Mouse (Mus musculus) kidney, adult 8-10 months (tissue): ENCODE results near the gene Gm48552.

Source experiments
- DNase-seq, 2 experiments: peaks; one replicate each; pipeline ENCODE4 v3.0.0; 2022

Gene Gm48552

DNA sequence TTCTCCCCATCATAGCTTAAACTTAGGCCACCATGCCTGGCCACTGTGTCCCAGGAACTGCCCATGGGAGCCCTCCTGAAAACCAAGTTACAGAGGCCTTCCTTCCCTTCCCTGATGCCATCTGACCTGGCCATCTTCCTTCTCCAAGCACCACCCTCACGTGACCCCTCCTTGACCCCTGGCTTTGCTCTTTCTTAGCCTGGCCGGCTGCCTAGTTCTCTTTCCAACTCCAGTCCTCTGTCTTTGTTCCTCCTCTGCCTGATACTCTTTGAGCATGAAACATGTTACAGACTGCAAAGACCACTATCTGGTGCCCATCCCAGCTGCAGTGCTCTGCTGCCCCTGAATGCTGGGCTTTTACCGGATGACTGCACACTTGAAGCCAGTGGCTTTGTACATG lies 568 bp downstream of the Gm48552 start:
- DNase-seq, result peak; percentile 69 to 75

DNA sequence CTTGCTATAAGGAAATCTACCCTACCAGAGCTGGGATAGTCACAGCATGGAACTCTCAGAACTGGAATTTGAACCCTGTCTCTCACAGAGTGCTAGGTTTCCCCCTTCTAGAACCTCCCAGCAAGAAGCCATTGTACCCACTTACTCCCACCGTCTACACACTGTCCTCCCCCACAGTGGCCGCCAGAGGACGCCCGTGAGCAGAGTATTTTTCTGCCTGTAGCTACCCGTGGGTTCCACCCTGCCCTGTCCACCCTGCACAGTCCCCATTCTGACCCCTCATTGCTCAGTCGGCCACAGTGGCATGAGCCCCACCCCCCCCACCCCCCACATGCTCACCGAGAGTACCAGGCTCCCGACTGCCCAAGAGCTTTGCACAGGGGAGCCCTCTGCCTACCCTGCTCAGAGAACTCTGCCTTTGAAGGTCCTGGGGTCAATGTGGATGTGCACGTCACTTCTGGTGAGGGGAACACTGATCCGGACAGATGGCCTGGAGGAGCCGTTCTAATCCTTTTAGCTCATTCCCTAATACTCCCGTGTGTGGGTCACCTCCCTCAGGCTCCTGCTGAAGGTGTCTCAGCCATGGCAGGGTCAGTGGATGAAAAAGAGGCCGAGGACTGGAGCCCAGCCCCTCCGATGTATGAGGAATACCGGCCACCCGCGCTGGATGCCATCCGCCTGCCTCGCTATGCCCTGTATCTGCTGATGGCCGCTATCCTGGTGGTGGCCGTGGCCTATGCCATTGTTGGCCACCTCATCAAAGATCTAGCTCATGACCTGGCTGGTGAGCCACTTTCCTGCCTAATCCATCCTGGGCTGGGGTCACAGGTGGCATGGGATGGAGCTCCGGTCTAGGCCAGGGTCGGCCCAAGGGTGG lies 1.2 kb downstream of the Gm48552 start:
- DNase-seq, result peak in 1 of 2 experiments; percentile 78

DNA sequence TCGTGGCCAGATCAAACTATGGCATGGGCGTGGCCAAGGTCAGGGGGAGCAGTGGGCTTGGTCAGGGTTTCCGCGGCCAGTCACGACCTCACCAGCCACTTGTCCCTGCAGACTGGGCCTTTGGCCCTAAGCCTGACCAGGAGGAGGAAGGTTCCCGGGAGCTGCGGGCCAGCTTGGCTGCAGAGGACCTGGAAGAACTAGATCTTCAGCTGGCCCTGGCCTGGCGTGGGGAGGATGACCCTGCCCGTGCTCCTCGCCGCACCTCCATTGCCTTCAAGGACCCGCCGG lies 1.8 kb downstream of the Gm48552 start:
- DNase-seq, result no peak

DNA sequence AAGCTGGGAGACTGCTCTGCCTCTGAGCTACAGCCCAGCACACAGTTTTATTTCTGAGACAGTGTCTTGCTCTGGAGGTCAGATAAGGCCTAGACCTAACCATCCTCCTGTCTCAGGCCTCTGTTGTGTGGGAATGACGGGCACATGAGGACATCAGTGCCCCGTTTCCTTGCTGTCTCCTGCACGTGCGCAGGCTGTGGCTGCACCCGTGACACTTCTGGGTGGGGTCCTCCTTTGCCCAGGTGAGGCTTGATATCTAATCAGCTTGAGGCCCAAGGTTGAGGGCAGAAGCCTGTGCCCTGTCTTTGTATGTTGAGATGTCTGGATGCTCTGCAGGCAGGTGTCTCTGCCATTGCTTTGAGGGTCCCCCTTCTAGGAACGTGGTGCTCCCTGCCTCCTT lies 3.5 kb downstream of the Gm48552 start:
- no peak for DNase-seq

DNA sequence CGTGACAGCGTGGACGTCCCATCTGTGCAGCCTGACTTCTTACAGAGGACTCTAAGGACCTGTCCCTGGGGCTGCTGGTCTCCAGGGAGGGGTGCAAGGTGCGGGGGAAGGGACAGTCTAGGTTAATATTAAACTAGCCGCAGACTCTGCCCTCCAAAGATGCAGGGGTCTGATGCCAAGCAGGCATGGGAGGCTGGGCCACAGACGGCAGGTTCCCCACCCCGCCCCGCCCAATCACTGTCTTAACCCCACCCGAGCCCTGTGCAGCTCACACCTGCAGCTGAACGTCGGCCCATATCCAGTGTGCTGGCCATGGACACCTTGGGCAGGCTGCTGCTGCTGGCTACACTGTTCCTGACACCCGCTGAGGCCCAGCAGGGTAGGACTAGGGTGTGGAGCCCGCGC lies 4.0 kb downstream of the Gm48552 start, which contains the start of gene Smim24:
Smim24 (plus strand) TSS at position 271 of the 405 bp plus-strand sequence.
- peak; percentile 78 to 87 for DNase-seq

DNA sequence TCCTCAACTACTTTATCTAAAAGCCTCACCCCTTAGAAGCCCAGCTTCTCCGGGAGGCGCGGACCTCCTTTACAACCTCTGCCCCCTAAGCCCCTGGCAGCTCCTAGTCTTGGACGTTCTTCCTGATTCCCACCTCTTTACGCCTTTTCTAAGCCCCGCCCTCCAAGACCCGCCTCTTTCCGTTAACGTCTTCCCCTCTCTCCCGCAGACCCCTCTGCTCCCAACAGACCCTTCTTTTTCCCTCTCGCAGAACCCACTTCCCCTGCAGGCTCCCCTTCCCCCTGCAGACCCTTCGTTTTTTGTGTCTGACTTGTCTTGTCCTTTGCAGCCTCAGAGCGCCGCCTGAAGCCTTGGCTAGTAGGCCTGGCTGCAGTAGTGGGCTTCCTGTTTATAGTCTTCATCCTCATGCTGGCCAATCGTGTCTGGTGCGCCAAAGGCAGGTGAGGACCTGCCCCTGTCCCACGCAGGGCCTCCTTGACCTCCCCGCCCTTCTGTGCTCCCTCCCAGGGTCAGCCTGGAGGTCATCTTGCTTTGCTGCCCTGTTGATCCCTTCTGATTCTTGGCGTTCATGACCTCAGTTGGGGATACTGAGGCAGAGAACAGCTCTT lies 4.8 kb downstream of the Gm48552 start:
- peak in 1 of 2 experiments; percentile 47 for DNase-seq

DNA sequence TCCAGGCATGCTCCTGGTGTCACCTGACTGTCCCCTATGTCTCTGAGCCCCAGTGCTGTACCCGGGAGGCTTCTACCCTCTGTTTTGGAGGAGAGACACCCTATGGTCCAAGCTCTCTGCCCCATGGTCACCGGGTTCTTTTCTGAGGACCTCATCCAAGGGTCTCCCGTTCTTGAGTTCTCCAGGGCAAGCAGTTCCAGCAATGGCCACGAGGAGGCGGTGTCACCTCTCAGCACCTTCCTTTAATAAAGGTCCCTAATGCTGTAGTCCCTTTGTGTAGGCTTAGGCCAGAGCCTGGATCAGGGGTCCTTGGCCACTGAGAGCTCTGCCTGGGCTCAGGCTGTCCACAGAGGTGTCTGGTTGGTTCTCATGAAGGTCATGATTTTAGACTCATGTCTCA lies 6.3 kb downstream of the Gm48552 start:
- peak in 1 of 2 experiments; percentile 81 for DNase-seq

DNA sequence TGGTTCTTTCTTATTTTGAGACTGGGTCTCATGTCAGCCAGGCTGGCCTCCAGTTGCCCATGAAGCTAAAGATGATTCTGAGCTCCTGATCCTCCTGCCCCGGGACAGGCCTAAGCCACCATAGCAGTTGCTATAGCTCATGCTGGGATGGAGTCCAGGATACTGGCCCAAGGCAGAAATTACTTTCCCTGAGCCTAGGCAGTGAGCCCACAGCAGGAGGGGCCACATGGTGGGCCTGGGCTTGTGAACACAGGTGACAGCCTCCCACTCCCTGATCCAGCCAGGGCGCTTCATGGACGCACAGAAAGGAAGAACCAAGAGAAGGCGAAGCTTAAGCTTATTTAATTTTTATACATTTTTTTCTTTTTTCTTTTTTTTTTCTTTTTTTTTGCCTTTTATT lies 7.1 kb downstream of the Gm48552 start:
- DNase-seq, result no peak

DNA sequence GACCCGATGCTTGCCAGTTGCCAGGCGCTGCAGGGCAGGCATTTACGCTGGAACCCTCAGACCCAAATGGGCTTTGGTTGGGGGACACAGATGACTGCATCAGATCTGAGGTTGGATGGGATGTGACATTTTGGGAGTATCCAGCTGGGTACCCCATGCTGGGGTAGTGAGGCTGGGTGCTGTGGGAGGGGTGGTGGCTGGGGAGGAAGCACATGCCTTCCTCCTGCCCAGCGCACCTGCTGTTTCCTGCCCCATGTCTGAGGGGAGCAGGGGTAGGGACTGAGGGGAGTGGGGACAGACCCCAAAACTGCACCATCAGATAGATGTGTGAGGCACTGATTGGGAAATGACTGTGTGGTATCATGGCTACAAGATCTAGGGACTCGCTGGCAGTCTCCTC lies 7.9 kb downstream of the Gm48552 start:
- DNase-seq, result no peak

DNA sequence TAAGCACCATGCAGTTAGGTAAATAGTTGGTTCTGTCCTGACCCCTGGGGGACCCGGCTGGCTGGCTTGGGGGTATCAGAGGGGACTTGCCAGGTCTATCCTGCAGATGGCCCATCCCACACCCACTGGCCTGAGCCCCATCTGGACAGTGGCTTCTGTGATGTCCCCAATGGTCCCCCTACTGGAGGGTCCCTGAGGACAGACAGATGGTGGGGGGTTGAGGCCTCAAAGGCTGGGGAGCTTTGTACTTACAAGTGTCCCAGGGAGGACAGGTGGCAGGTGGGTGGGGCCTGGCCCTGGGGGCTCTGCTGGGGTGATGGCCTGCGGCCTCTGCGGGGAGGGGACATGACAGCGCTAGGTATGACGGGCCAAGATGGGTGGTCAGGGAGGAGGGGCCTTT lies 10.5 kb downstream of the Gm48552 start:
- no peak for DNase-seq

DNA sequence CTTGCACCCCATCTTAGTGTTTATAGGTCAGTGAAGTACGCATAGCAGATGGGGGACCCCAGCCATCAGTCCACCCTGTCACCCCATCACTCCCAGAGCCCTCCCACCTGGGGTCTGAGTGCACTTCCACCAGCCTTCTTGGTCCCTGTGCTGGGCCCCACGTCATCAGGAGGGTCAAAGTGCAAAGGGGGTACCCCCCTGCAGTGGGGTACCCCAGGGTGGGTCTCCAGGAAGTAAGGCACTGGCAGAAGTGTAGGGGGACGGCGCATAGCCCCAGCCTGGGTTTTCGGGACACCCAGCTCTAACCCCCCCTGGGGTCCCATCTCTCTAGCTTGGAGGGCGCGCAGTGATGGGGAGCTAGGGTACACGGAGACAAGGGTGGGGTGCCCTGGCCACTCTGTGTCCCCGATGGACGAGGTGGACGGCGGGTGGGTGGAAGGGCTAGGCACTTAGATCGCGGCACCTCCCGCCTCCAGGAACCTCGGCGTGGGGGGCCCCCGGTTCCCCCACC lies 11.0 kb downstream of the Gm48552 start:
- DNase-seq, result no peak

DNA sequence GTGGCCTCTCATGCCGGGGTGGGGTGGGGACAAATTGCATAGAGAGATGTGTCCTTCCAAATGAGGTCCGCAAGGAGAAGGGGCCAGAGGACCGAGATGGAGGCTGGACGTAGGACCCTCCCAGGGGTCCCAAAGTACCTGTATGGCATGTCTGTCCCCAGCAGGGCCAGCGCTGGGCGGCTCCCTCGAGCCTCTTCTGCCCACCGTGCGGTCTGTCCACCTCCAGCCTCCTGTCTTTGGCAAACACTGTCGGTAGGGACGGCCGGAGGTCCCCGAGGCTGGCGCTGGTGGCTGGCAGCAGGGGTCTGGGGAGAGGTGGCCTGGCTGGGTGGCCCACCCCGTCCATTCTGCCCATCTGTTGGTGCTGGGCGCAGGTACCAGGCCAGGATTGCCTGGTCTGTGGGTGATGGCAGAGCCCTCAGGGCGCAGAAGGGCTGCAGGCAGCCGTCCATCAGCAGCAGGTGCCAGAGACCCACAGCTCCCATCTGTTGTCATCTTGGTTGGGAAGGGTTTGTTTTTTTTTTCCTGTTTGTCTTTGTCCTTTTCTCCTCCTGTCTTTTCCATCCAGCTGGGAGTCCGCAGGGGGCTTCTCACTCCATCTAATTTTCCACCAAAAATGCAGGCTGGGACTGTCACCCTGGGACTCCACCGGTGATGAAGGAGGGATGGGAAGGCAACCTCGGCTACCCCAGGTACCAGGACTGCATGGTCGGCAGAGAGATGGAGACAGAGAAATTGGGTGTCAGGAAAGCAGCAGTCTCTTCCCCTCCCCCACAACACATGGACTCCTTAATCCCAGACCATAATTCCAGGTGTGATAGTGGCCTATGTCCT lies 11.8 kb downstream of the Gm48552 start:
- no peak for DNase-seq

DNA sequence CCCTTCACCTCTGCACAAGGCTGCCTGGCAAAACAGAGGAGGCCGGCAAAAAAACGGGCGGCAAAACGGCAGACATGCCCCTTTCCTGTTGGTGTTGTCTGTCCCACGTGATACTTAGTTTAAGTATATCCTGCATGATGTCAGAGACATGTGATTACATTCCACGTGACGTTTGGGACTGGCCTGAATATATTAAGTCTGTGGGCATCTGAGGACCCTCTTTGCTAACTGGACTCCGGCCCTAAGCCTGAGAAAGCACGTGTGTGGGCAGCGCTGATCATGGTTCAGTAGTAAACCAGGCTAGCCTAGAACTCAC lies 12.4 kb downstream of the Gm48552 start:
- no peak for DNase-seq

DNA sequence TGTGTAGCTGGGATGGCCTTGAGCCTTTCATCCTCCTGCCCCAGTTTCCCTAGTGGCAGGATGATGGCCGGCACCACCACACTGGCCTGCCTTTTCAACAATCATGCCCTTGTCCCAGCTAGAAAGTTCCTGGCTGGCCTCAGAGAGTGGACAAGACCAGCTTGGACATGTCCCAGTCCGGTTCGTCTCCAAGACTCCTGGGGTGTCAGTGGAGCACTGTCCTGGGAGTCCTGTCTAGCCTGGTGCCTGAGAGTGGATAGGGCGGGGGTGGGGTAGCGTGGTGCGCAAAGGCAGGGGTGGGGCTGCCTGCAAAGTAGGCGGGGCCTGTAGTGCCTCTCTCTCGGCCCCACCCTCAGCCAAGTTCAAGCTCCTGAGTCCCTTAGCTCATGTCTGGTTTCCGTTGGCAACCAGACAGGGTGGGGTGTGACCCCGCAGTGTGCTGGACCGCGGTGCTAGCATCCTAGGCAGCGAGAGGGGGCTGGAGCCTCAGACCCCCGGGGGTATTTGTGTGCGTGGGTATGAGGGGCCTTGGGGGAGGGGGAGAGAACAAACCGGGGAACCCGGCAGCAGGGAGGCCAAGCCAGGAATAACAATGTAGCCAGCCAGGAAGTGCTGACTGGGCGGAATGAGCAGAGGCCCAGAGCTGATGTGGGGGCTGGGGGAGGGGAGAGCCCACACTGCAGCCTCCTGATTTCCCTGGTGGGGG lies 12.9 kb downstream of the Gm48552 start:
- peak; percentile 67 to 68 for DNase-seq

DNA sequence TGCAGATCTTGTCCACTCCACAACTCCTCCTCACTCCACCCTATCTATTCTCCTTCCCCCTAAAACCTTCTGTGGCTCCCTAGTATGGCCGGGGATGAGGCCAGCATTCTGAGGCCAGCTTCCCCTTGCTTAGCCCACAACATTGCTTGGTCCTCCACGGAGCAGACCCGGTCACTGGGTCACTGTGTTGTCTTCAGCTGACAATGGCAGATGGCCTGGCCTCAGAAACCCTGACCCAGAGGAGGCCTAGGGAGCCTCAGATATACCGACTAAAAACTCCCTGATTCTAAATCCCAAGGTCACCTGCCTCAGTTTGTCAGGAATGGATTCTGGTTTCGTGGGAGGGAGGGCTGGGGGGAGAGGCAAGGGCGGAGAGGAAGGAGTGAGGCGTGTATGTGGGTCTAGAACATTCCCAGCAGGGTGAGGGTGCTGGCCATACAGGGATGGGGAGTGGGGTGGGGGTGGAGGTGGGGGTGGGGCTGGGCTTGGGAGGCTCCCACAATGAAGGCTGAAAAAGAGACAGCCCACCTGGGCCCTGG lies 13.5 kb downstream of the Gm48552 start:
- DNase-seq, result no peak

DNA sequence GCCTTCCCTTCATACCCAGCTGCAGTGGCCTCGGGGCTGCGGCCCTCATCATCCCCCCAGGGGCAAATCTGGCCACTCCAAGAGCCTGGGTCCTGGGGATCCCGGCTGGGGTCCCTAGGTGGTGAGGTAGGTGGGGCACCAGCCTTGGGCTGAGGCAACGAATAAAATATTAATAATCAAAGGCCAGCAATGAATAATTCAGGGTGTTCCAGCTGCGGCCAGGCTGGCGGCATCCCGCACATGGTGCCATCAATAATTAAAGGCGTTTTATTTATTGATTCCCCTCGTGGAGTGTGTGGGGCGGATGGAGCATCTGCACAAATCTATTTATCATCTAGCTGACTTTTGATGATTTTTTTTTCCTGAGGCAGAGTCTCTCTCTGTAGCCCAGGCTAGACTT lies 14.7 kb downstream of the Gm48552 start:
- no peak for DNase-seq

DNA sequence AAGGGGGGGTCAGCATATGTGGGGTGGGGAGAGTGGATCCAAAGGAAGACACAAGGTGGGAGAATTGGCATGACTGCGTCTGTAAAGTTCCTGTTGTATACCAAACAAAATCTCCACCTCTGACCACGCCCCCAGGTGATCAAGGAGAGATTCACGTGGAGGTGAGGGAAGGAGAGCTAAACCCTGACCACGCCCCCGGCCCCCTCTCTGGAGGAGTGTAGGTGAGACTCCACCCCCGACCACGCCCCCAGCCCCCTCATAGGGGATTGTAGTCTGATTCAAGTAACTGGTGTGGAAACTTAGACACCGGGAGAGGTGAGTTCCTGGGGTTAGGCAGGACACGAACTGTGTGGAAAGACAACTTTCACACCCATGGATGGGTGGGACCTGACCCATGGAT lies 15.3 kb downstream of the Gm48552 start:
- no peak for DNase-seq

DNA sequence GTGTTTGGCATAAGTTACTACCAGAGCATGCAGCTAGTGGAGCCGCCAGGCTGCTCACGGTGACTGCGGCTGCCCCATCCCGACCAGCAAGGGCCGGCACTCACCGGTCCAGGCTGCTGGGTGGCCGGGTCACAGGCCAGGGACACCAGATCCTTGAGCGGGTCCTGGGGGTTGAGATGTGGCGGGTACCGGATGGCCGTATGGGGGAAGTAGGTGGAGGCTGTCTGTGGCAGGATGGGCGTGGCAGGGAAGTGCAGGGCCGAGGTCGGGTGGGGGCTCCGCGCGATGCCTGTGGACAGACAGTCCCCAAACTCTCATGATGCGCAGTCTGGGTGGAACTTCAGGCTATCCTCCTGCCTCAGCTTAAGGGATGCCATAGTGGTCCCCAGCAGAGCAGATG lies 15.9 kb downstream of the Gm48552 start:
- DNase-seq, result no peak

DNA sequence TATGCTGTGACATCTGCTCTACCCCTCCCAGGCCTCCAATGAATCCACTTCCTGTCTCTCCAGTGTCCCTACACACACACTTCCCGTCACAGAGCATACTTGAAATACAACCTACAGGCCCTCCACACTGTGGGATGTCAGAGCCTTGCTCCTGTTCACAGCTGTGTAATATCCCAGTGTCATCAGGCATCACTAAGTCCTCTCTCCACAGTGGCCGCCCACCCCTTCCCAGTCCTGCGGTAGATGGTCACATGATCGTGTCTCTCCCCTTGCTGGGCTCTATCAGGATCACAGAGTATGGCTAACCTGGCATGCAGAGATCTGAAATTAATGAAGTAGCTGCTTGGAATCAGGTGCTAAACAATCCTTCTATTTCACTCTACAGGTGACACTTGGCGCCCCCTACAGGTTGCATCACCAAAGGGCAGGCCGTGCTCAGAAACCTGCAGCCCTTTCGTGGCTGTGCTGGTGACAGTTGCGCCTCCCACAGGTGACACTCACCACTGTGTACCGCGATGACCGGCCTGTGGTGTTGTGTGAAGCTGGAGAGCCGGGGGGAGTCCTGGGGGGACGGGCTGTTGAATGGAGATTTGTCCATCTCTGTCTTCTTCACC lies 16.9 kb downstream of the Gm48552 start:
- DNase-seq, result peak in 1 of 2 experiments; percentile 77

DNA sequence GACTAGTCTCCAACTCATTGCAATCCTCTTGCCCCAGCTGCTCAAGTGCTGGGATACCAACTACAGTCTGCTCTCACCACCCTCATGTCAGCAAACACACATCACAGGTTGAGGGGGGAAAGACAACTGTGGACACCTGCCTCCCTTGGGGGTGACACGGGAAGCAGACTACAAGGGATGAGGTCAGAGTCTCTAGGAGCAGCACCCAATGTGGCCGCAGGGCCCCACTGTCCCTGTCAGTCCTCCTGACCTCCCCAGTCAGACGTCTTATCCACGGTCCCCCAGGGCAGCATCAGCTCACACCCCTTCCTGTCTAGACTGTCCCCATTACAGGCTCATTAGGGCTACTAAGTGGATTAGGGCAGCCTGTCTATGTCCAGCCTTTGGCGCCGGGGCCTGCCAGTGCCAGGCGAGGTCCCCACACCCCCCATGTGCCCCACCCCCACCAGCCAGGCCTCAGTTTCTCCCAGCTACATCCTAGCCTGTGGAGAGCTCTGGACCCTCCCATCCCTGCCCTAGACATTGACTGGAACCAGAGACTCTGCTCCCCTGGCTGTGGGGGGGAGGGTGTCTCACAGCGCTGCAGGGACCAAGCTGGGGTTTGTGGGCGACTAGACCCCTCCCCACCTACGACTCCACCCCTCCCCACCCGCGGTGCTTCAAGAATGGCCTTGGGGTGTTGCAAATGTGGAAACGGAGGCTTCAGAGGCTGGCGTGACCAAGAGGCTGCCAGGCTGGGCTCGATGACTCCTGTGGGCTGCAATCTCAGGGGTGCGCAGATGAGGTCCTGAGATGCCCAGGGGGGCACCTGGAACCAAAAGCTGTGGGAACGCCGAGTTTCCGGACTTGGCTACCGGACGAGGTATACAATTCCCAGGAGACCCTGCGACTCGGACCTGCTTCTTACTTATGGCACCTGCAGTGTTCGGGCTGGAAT lies 18.0 kb downstream of the Gm48552 start:
- DNase-seq, result no peak
